Mouse (Mus musculus): ENCODE results near the gene Pip4k2b.

DNA sequence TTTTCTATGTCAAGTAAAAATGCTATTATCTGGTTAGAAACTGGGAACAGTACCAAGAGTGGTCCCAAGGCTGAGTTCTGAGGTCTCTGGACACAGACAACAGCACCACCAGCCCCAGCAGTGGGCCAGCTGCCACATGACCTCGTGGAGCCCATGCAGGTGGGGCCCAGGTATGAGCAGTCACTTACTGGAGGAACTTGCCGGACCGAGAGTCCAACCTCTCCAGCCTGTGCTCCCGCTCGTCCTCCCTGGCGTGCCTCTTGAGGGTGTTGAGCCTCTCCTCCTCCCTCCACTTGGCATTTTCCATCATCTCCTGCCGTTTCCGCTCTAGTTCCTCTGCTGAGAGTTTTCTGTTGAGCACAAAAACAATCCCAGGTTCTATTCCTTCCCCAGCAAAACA, 3.3 kb upstream of the Pip4k2b start:
- TF ChIP-seq NRF1 (IDR thresholded peaks at IDR 0.05; ENCODE audit: low read depth, low read length) = no peak
- TF ChIP-seq SIN3A (IDR thresholded peaks at IDR 0.05; ENCODE audit: low read length) = no peak
- no peak for TF ChIP-seq POLR2A (IDR thresholded peaks at IDR 0.05; ENCODE audit: low read depth, low read length)
- no peak for TF ChIP-seq MAFK (IDR thresholded peaks at IDR 0.05; ENCODE audit: insufficient replicate concordance, low read length)
- no peak for TF ChIP-seq ETS1 (conservative IDR thresholded peaks at IDR 0.05; ENCODE audit: low read depth, low read length)
- no peak for TF ChIP-seq CTCF (conservative IDR thresholded peaks at IDR 0.05 in 1 of 2, IDR thresholded peaks at IDR 0.05 in 1 of 2; ENCODE audit: low read depth in 2 of 2, low read length in 2 of 2)
- no peak for TF ChIP-seq UBTF (IDR thresholded peaks at IDR 0.05; ENCODE audit: low read depth, low read length)
- TF ChIP-seq E2F4 (IDR thresholded peaks at IDR 0.05; ENCODE audit: insufficient replicate concordance, low read depth, low read length) = no peak
- TF ChIP-seq USF1 (IDR thresholded peaks at IDR 0.05; ENCODE audit: low read depth, low read length) = no peak
- TF ChIP-seq KAT2A (IDR thresholded peaks at IDR 0.05; ENCODE audit: insufficient replicate concordance, low read length) = no peak
- TF ChIP-seq ZKSCAN1 (IDR thresholded peaks at IDR 0.05; ENCODE audit: borderline replicate concordance, low read depth, low read length) = no peak
